Mouse (Mus musculus) granulocyte monocyte progenitor cell, adult 5-6 weeks (primary cell): Measurements from ENCODE around the gene Rbm25. TPM values are rescaled to one million over a fixed set of nuclear protein-coding genes. Genes with fewer than 3 reads are reported as not detected.
"Not testable (repeated sequence)": the region's sequence is repeated elsewhere in the genome, so short reads cannot be mapped to it uniquely, and the experiment has no call there.

Source experiments
- ATAC-seq: replicated peaks from 2 replicates; pipeline ENCODE4 v1.8.0; 2016; ENCODE audit warnings: mild to moderate bottlenecking, moderate TSS enrichment, inconsistent platforms; ENCODE audit not compliant: poor library complexity, severe bottlenecking
- total RNA-seq, 2 experiments: library from RNA; stranded (forward) in 1 of 2; stranded (reverse) in 1 of 2; fragments of 200-712, 200-1000 nt in 1 of 2; fragments of >200 nt in 1 of 2; fragmentation: Nextera tagmentation in 1 of 2; gene quantifications; 2 replicates each; pipeline ENCODE4 v1.2.3; 2014 to 2017

Rbm25 gene
- total RNA-seq (2014; fragmentation: Nextera tagmentation) = 191 and 240 TPM in 2 replicates
- 177 and 275 TPM in 2 replicates for total RNA-seq (2017)

- not testable (repeated sequence) for ATAC-seq
Observed at GRCm38 (mm10) chr12:83630936-83631335, at the start of gene Rbm25. TSS of gene Rbm25 (plus strand) at chr12:83631236.

GRCm38 (mm10) chr12:83582106-83582505, 48.9 kb upstream of the Rbm25 start:
- ATAC-seq = no peak

GRCm38 (mm10) chr12:83582747-83583146, 48.3 kb upstream of the Rbm25 start:
- ATAC-seq = no peak

GRCm38 (mm10) chr12:83586628-83587027, 44.4 kb upstream of the Rbm25 start:
- no peak for ATAC-seq

- no peak for ATAC-seq
Observed at GRCm38 (mm10) chr12:83591754-83592501, 39.1 kb upstream of the Rbm25 start.

GRCm38 (mm10) chr12:83594454-83595040, 36.5 kb upstream of the Rbm25 start:
- no peak for ATAC-seq

- ATAC-seq = no peak
Observed at GRCm38 (mm10) chr12:83596191-83596954, 34.7 kb upstream of the Rbm25 start.

GRCm38 (mm10) chr12:83597025-83597501, 34.0 kb upstream of the Rbm25 start, which contains the start of gene Zfyve1:
TSS of gene Zfyve1 (minus strand) at chr12:83597222.
- ATAC-seq = peak; percentile 97

GRCm38 (mm10) chr12:83597881-83598280, 33.2 kb upstream of the Rbm25 start:
- no peak for ATAC-seq

- no peak for ATAC-seq
Observed at GRCm38 (mm10) chr12:83602285-83602684, 28.8 kb upstream of the Rbm25 start.

- ATAC-seq = not testable (repeated sequence)
Observed at GRCm38 (mm10) chr12:83606411-83606810, 24.6 kb upstream of the Rbm25 start.

GRCm38 (mm10) chr12:83617261-83617660, 13.8 kb upstream of the Rbm25 start:
- peak; percentile 96 for ATAC-seq

GRCm38 (mm10) chr12:83618981-83619380, 12.1 kb upstream of the Rbm25 start:
- ATAC-seq = no peak

GRCm38 (mm10) chr12:83620694-83621093, 10.3 kb upstream of the Rbm25 start:
- peak; percentile 27; the same call in 1 of the 2 replicates for ATAC-seq

GRCm38 (mm10) chr12:83622031-83622755, 8.8 kb upstream of the Rbm25 start:
- ATAC-seq = no peak

GRCm38 (mm10) chr12:83624321-83624720, 6.7 kb upstream of the Rbm25 start:
- ATAC-seq = no peak

- ATAC-seq = peak; percentile 99
Observed at GRCm38 (mm10) chr12:83631743-83632679, 975 bp downstream of the Rbm25 start.

GRCm38 (mm10) chr12:83632680-83633025, 1.6 kb downstream of the Rbm25 start:
- peak; percentile 13 for ATAC-seq

- ATAC-seq = no peak
Observed at GRCm38 (mm10) chr12:83633807-83634206, 2.8 kb downstream of the Rbm25 start.
